Mouse (Mus musculus): ENCODE data around the gene Gucy2c. TPM values are rescaled to one million over a fixed set of nuclear protein-coding genes. Genes with fewer than 3 reads are reported as not detected.
A peak's percentile ranks its signal among the peaks of the same experiment; 100 is the strongest.

Gucy2c gene
- polyA plus RNA-seq, 1 experiment = 0.31 TPM

DNA sequence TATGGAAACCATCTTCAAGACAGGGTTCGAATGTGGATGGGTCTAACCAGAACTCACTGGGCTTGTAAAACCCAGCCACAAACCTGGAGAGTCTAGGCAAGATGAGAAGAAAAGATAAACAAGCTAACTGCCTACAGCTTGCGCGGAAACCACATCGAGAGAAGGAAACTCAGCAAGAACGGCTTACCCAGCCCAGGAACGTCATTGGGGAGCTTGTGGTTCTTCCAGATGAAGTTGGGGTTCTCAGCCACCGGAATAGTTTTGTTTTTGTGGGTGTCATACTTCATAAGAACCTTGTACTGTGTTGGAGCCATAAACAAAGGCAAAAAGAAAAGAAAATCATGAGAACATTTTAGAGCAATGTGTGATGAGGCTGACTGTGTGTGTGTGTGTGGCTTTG, 37.8 kb downstream of the Gucy2c start:
- Histone ChIP-seq H3K4me3 (ENCODE audit: control insufficient read depth, insufficient read depth, low read length) (no peak overlapping the region), H3K27me3 (ENCODE audit: control insufficient read depth, insufficient read depth, low read length) (no peaks in the 10 kb centered on the region), H3K36me3 (ENCODE audit: control insufficient read depth, insufficient read depth, low read length) (no peaks in the 10 kb centered on the region), H3K4me1 (replicated peaks; ENCODE audit: control insufficient read depth, insufficient read depth, low read length) (peaks cover 22% of the 10 kb centered on the region), H3K27ac (ENCODE audit: control insufficient read depth, insufficient read depth, low read length) (no peak overlapping the region; the same call in 1 of the 2 replicates)
- no peak for TF ChIP-seq POLR2A (IDR thresholded peaks at IDR 0.05; ENCODE audit: control insufficient read depth, extremely low read depth, insufficient read depth, low read length, poor library complexity)
- TF ChIP-seq CTCF (IDR thresholded peaks at IDR 0.05; ENCODE audit: borderline replicate concordance, control insufficient read depth, extremely low read depth, insufficient read depth, low read length, poor library complexity) = no peak
- peak; percentile 53 for DNase-seq
- WGBS = 4% methylated on average over 7 of the region's 7 CpGs

- no peak overlapping the region for H3K27ac ChIP-seq (ENCODE audit: control insufficient read depth, insufficient read depth, low read length)
- no peak for TF ChIP-seq POLR2A (IDR thresholded peaks at IDR 0.05; ENCODE audit: control insufficient read depth, extremely low read depth, insufficient read depth, low read length, poor library complexity)
- TF ChIP-seq CTCF (IDR thresholded peaks at IDR 0.05; ENCODE audit: borderline replicate concordance, control insufficient read depth, extremely low read depth, insufficient read depth, low read length, poor library complexity) = no peak
- no peak overlapping the region for H3K4me3 ChIP-seq (ENCODE audit: control insufficient read depth, insufficient read depth, low read length)
- no peaks in the 10 kb centered on the region for H3K27me3 ChIP-seq (ENCODE audit: control insufficient read depth, insufficient read depth, low read length)
- no peaks in the 10 kb centered on the region for H3K36me3 ChIP-seq (ENCODE audit: control insufficient read depth, insufficient read depth, low read length)
- H3K4me1 ChIP-seq (replicated peaks; ENCODE audit: control insufficient read depth, insufficient read depth, low read length) = peaks cover 22% of the 10 kb centered on the region
- peak; percentile 91 for DNase-seq
- 26% methylated on average over 10 of the region's 10 CpGs for WGBS
Observed at GRCm38 (mm10) chr6:136742352-136743118, 39.0 kb downstream of the Gucy2c start.

GRCm38 (mm10) chr6:136741281-136741680, 40.3 kb downstream of the Gucy2c start:
- WGBS = 49% methylated on average over 10 of the region's 10 CpGs
- Histone ChIP-seq H3K27me3 (ENCODE audit: control insufficient read depth, insufficient read depth, low read length) (no peaks in the 10 kb centered on the region), H3K4me3 (ENCODE audit: control insufficient read depth, insufficient read depth, low read length) (no peak overlapping the region), H3K36me3 (ENCODE audit: control insufficient read depth, insufficient read depth, low read length) (no peaks in the 10 kb centered on the region), H3K4me1 (replicated peaks; ENCODE audit: control insufficient read depth, insufficient read depth, low read length) (peaks cover 22% of the 10 kb centered on the region), H3K27ac (ENCODE audit: control insufficient read depth, insufficient read depth, low read length) (no peak overlapping the region)
- DNase-seq = peak; percentile 25
- TF ChIP-seq POLR2A (IDR thresholded peaks at IDR 0.05; ENCODE audit: control insufficient read depth, extremely low read depth, insufficient read depth, low read length, poor library complexity) = no peak
- no peak for TF ChIP-seq CTCF (IDR thresholded peaks at IDR 0.05; ENCODE audit: borderline replicate concordance, control insufficient read depth, extremely low read depth, insufficient read depth, low read length, poor library complexity)

DNA sequence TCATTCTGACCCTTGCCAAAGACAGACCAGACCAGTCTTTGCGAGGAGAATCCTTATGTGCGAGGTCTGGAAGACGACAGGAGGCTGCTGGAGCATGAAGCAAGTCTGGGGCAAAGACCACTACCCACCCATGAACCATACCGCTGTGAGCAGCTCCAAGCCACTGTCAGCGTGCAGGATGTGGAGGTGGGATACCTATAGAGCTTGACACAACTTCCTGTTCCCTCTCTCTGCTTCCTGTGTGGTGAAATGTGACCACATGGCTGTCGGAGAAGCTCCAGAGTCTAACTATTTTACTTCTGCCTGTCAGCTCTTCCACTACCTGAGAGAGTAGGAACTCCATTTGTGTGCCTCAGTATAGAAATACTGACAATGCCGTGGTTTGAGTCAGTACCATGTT, 45.8 kb downstream of the Gucy2c start:
- DNase-seq = peak; percentile 61
- TF ChIP-seq CTCF (IDR thresholded peaks at IDR 0.05; ENCODE audit: borderline replicate concordance, control insufficient read depth, extremely low read depth, insufficient read depth, low read length, poor library complexity) (no peak), POLR2A (IDR thresholded peaks at IDR 0.05; ENCODE audit: control insufficient read depth, extremely low read depth, insufficient read depth, low read length, poor library complexity) (peak; percentile 38; the same call in 1 of the 2 replicates)
- peaks cover 8% of the 10 kb centered on the region for H3K4me1 ChIP-seq (replicated peaks; ENCODE audit: control insufficient read depth, insufficient read depth, low read length)
- WGBS = 8% methylated on average over 7 of the region's 7 CpGs
- no peaks in the 10 kb centered on the region for H3K27me3 ChIP-seq (ENCODE audit: control insufficient read depth, insufficient read depth, low read length)
- no peaks in the 10 kb centered on the region for H3K36me3 ChIP-seq (ENCODE audit: control insufficient read depth, insufficient read depth, low read length)
- H3K27ac ChIP-seq (ENCODE audit: control insufficient read depth, insufficient read depth, low read length) = peak overlapping the region; percentile 79
- H3K4me3 ChIP-seq (ENCODE audit: control insufficient read depth, insufficient read depth, low read length) = 0 out of 2 replicates have a peak overlapping the region, but pooled peaks have one; percentile 7

DNA sequence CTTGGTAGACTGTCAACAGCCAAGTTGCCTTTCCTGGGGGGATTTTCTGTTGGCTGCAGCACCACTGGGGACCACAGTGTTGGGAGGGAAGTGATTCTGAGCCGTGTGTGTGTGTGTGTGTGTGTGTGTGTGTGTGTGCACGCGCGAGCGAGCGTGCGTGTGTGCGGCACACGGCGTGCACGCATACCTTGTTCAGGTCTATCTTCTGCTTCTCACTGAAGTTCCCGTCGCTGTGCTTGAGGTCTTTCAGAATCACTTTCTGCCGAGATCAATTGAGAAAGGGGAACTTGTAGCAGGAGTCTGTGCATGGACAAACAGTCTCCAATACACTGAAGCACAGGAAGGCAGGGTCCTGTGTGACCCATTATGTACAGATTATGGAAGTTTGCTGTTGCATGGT, 53.4 kb downstream of the Gucy2c start:
- no peak for TF ChIP-seq CTCF (IDR thresholded peaks at IDR 0.05; ENCODE audit: borderline replicate concordance, control insufficient read depth, extremely low read depth, insufficient read depth, low read length, poor library complexity)
- TF ChIP-seq POLR2A (IDR thresholded peaks at IDR 0.05; ENCODE audit: control insufficient read depth, extremely low read depth, insufficient read depth, low read length, poor library complexity) = no peak
- WGBS = 49% methylated on average over 14 of the region's 14 CpGs
- no peak for DNase-seq
- Histone ChIP-seq H3K27ac (ENCODE audit: control insufficient read depth, insufficient read depth, low read length) (no peak overlapping the region), H3K4me3 (ENCODE audit: control insufficient read depth, insufficient read depth, low read length) (no peak overlapping the region), H3K36me3 (ENCODE audit: control insufficient read depth, insufficient read depth, low read length) (no peaks in the 10 kb centered on the region), H3K27me3 (ENCODE audit: control insufficient read depth, insufficient read depth, low read length) (no peaks in the 10 kb centered on the region), H3K4me1 (replicated peaks; ENCODE audit: control insufficient read depth, insufficient read depth, low read length) (0 out of 2 replicates have a peak, but pooled peaks cover 2% of the 10 kb centered on the region)

GRCm38 (mm10) chr6:136723171-136723570, 58.4 kb downstream of the Gucy2c start:
- WGBS = 67% methylated on average over 3 of the region's 3 CpGs
- no peaks in the 10 kb centered on the region for H3K27me3 ChIP-seq (ENCODE audit: control insufficient read depth, insufficient read depth, low read length)
- no peak for TF ChIP-seq POLR2A (IDR thresholded peaks at IDR 0.05; ENCODE audit: control insufficient read depth, extremely low read depth, insufficient read depth, low read length, poor library complexity)
- no peak for TF ChIP-seq CTCF (IDR thresholded peaks at IDR 0.05; ENCODE audit: borderline replicate concordance, control insufficient read depth, extremely low read depth, insufficient read depth, low read length, poor library complexity)
- DNase-seq = no peak
- H3K36me3 ChIP-seq (ENCODE audit: control insufficient read depth, insufficient read depth, low read length) = no peaks in the 10 kb centered on the region
- H3K4me1 ChIP-seq (replicated peaks; ENCODE audit: control insufficient read depth, insufficient read depth, low read length) = no peaks in the 10 kb centered on the region
- no peak overlapping the region for H3K4me3 ChIP-seq (ENCODE audit: control insufficient read depth, insufficient read depth, low read length)
- H3K27ac ChIP-seq (ENCODE audit: control insufficient read depth, insufficient read depth, low read length) = no peak overlapping the region
